Mouse (Mus musculus) lung, postnatal 25 days (tissue): Measurements from ENCODE around the gene Nkapl.

Source experiments
- DNase-seq: peaks from one replicate; pipeline ENCODE4 v3.0.0; 2022; ENCODE audit warnings: low spot score

Nkapl gene

GRCm38 (mm10) chr13:21427631-21428030 is 40.7 kb downstream of the Nkapl start:
- DNase-seq = no peak

GRCm38 (mm10) chr13:21423301-21423700 is 45.0 kb downstream of the Nkapl start:
- DNase-seq = no peak

GRCm38 (mm10) chr13:21418865-21419264 is 49.4 kb downstream of the Nkapl start:
- DNase-seq = no peak

GRCm38 (mm10) chr13:21417298-21418010 is 50.9 kb downstream of the Nkapl start:
- no peak for DNase-seq
